ENCODE assay signal across 11 mouse cellular contexts in the genomic region with DNA sequence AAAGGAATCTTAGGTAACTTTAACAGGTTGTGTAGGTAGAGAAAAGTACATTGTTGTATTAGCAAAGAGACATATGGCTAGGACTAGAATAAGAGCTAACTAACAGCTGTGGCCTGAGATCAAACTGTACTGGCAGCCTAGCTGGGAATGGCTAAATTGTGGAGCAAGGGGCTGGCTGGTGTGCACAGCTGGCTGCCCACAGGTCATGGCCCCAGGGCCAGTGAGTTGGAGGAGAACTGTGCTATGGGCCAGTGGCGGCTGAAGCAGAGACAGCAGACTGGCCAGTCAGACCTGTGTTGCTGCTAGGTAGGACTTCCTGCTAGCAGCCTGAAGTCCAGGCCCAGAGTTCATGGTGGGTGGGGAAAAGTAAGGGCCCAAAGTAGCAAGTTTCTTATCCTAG.
"Had no signal": no experiment of that assay in that cellular context is flagged by ENCODE, and none has a peak within 500 bp of the region (broad histone marks: within the 10 kb centered on the region; RNA-seq: fewer than 3 reads in every experiment).

No protein-coding gene starts in this region.

- H3K4me3 ChIP-seq: liver, embryonic 15.5 days; midbrain, embryonic 13.5 days; stomach, embryonic 15.5 days had no signal

- H3K4me2 ChIP-seq: liver, embryonic 11.5 days; liver, embryonic 15.5 days; midbrain, embryonic 13.5 days; stomach, embryonic 15.5 days had no signal

- H3K9ac ChIP-seq: liver, embryonic 15.5 days; midbrain, embryonic 13.5 days; stomach, embryonic 15.5 days had no signal

- DNase-seq: left cerebral cortex, postnatal 4 days; lung, adult 2 months; lung, postnatal 36 days; right cerebral cortex, postnatal 14 days; thymus, postnatal 36 days had no signal

- ATAC-seq: intestine, embryonic 16.5 days; lung, postnatal 0 days; midbrain, embryonic 13.5 days had no signal

- H3K36me3 ChIP-seq: liver, embryonic 15.5 days; midbrain, embryonic 13.5 days; stomach, embryonic 15.5 days had no signal

- H3K4me1 ChIP-seq: liver, embryonic 15.5 days; midbrain, embryonic 13.5 days; stomach, embryonic 15.5 days had no signal

- H3K27ac ChIP-seq: liver, embryonic 15.5 days; midbrain, embryonic 13.5 days; stomach, embryonic 15.5 days had no signal

- H3K9me3 ChIP-seq: liver, embryonic 15.5 days; midbrain, embryonic 13.5 days; stomach, embryonic 15.5 days had no signal

- H3K27me3 ChIP-seq: liver, embryonic 15.5 days; midbrain, embryonic 13.5 days; stomach, embryonic 15.5 days had no signal
